Mouse (Mus musculus) right cerebral cortex, adult 18-20 months (tissue): ENCODE data around the gene Rhou.

Experiments
- DNase-seq: peaks from one replicate; pipeline ENCODE4 v3.0.0; 2022; ENCODE audit warnings: mixed read lengths

Gene Rhou

DNA sequence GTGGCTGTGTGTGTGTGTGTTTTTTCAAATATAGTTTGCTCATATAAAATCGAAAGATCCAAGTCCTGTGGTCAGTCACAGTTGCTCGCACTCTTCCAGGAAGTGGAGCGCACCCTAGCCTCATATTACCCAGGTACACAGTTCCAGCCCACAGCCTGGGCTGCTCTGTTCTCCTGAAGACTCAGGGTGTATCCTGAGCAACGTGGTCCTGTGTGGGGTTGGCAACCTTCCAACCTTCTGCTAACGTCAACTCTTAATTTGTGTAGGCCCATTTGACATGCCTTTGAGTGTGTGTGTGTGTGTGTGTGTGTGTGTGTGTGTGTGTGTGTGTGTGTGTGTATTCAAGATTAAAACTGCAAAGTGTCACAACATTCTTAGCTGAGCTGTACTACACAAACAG lies 43.6 kb downstream of the Rhou start:
- no peak for DNase-seq

DNA sequence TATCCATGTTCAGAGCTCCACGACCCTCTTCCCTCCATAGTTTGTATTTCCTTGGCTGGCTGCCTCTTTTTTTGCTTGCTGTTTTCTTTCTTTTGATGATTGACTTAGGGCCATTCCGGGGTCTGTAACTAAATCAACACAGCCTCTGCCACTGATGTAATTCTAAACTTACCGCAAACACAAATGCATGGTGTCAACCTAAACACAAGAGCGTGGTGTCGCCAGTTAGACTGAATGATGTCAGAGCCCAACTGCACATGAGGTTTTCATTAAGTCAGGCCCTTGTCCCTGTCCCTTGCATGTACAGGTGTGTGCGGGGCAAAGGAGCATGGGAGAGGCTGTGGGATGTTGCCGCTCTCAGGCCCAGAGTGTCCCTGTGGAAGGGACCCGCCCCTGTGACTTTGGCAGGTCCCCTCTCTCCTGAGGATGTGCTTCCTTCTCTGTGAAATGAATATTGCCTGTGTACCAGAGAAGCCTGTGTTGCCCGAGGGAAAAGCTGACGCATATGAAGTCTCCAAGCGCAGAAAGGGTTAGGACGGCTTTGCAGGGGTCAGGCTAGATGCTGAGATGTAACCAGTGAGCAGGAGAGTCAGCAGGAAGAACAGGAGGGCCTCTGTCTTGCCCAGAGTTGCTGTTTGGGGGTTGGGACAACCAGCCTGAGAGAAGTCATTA lies 46.8 kb downstream of the Rhou start:
- no peak for DNase-seq

DNA sequence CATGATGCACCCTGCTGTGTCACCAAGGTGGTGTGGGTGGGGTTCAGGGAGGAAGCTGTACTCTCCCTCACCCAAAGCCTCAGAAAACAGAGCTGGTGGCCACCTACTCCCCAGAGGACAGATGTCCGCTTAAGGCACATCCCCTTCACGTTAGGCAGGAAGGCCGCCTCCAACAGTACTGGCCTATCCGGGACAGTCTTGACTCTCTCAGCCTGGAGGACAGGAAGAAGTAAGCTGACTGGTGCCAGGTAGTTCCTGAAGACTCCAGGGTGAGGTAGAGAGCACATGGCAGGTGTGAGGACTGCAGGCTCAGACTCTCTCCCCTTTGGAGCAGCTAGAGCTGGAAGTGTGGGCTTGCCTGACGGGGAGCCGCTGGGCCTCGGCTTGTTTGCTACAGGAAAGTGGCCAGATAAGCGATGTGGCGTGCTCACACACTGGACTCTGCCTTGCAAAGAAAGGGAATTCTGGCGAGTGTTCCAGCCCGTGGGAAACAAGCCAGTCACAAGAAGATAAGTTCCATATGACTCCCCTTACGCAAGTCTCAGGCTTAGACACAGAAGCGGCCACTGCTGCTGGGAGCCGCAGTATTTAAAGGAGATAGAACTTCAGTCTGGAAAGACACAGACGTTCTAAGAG lies 48.3 kb downstream of the Rhou start:
- DNase-seq: no peak

DNA sequence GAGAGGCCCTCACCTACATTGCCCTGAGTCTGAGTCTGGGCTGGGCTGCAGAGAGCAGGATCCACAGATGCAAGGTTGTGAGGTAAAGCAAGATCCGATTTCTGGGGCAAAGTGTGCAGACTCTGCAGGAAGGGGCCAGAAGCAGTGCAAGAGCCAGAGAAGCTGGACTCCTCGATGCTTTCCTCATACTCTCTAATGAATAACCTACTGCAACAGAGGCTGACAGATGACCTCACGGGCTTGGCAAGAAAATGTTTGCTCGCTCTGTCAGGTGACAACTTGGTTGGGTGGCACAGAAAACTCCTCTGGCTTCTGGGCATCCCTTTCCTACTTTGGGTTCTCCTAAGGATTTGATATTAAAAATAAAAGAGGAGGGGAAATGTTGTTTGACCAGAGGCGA lies 51.6 kb downstream of the Rhou start:
- DNase-seq: no peak

DNA sequence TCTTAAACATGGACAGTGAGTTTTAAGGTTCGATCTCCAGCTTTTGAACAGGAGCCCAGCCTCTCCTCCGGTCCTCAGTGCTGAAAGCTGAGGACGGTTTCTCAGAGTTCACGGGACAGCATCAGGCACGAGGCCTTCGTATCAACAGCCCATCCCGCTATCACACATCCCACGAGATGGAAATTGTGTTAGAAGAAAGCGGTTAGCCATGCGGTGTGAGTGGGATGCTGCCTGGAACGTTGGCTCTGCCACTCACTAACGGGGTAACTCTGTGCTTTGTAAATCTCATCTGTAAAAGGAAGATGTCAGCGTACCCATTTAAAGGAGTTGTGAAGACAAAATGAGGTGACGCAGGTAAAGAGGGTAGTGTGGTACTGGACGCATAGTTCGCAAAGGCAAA lies 53.4 kb downstream of the Rhou start:
- DNase-seq: peak; percentile 71

DNA sequence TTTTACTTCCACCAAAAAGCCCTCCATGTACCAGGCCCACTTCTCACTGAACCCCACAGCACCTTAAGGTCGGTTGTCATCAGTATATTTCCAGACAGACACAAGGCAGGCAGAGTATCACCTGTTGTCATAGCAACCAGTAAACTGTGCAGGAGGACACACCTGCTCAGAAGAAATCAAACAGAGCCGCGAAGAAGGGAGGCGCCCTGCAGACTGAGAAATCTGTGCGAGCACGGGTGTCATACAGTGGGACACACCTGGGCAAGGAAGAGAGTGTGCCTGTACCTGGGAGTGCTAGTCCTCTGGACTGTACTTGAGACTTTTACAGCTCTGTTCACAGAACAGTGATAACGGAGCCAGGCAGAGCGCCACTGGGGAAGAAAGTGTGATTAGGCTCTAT lies 55.0 kb downstream of the Rhou start:
- no peak for DNase-seq

DNA sequence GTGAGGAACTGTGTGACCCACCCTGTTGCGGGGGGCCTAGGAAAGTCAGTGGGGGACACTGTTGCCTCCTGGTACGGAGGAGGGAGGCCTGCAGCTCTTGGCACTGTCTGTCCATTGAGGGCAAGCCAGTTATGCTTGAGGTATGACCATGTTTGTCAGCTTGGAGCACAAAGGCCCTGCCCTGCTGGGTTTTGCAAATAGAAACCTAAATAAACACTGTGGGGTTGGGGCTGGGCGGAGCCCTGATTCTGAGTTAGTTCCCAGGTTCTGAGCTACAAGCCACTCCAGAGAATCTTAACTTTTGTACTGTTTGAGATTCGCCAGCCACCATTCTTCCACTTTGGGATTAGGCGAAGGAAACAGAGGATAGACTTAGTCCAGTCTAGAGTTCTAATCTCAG lies 56.6 kb downstream of the Rhou start:
- DNase-seq: no peak
